35 mouse cellular contexts compared by ENCODE assay signal in the genomic region with DNA sequence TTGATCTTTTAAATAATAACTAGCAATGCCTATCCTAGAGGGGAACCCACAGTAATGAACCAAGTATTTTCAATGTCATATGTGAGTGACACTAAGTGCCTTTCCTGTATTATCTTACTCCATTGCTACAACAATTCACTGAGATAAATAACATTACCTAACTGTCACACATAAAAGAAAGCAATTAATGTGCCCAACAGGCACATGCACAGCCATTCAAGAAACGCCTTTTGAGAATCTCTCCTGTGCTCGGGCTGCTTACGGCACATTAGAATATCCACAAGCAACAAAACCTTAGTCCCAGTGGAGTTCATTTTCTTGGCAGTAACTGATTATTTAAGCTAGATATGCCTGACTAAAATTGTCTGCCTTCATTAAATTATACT.
DNase-seq lines count a peak whose midpoint lies in the region; ATAC-seq lines count a peak whose summit lies in the region.
"Had no signal": no experiment of that assay in that cellular context is flagged by ENCODE, and none has a peak within 500 bp of the region (broad histone marks: within the 10 kb centered on the region; RNA-seq: fewer than 3 reads in every experiment).

No protein-coding gene starts in this region.

- H3K4me2 ChIP-seq in hindbrain, embryonic 12.5 days (replicated peaks) = no peak overlapping the region
- no peak overlapping the region for H3K4me2 ChIP-seq in forebrain, embryonic 12.5 days
- no peak overlapping the region for H3K4me2 ChIP-seq in forebrain, embryonic 15.5 days (replicated peaks)
- no peak overlapping the region for H3K4me2 ChIP-seq in midbrain, embryonic 14.5 days (ENCODE audit: low read length)
- H3K4me2 ChIP-seq in heart, embryonic 12.5 days = no peak overlapping the region
- H3K4me2 ChIP-seq: embryonic facial prominence, embryonic 15.5 days; heart, embryonic 13.5 days; kidney, embryonic 15.5 days; limb, embryonic 15.5 days; liver, embryonic 13.5 days; neural tube, embryonic 15.5 days had no signal

- H3K4me1 ChIP-seq in hindbrain, embryonic 12.5 days = 0 out of 2 replicates have a peak, but pooled peaks cover 2% of the 10 kb centered on the region
- H3K4me1 ChIP-seq in hindbrain, embryonic 10.5 days (replicated peaks) = no peaks in the 10 kb centered on the region
- H3K4me1 ChIP-seq in forebrain, embryonic 12.5 days = peaks cover 7% of the 10 kb centered on the region
- H3K4me1 ChIP-seq in forebrain, embryonic 15.5 days = peaks cover 4% of the 10 kb centered on the region; the same call in 1 of the 2 replicates
- H3K4me1 ChIP-seq in midbrain, embryonic 14.5 days (ENCODE audit: control insufficient read depth, insufficient read depth, low read length) = no peaks in the 10 kb centered on the region
- no peaks in the 10 kb centered on the region for H3K4me1 ChIP-seq in heart, embryonic 12.5 days (replicated peaks)
- H3K4me1 ChIP-seq: embryonic facial prominence, embryonic 10.5 days; embryonic facial prominence, embryonic 15.5 days; heart, embryonic 13.5 days; kidney, embryonic 15.5 days; limb, embryonic 10.5 days; limb, embryonic 15.5 days; liver, embryonic 13.5 days; megakaryocyte, embryonic 14.5 days; neural tube, embryonic 15.5 days had no signal

- no peak overlapping the region for H3K9ac ChIP-seq in hindbrain, embryonic 12.5 days
- no peak overlapping the region for H3K9ac ChIP-seq in forebrain, embryonic 12.5 days
- no peak overlapping the region for H3K9ac ChIP-seq in forebrain, embryonic 15.5 days (replicated peaks)
- H3K9ac ChIP-seq in midbrain, embryonic 14.5 days (replicated peaks; ENCODE audit: low read length) = no peak overlapping the region
- no peak overlapping the region for H3K9ac ChIP-seq in heart, embryonic 12.5 days
- H3K9ac ChIP-seq: embryonic facial prominence, embryonic 15.5 days; heart, embryonic 13.5 days; kidney, embryonic 15.5 days; limb, embryonic 15.5 days; liver, embryonic 13.5 days; neural tube, embryonic 15.5 days had no signal

- H3K36me3 ChIP-seq in hindbrain, embryonic 12.5 days = no peaks in the 10 kb centered on the region
- no peaks in the 10 kb centered on the region for H3K36me3 ChIP-seq in hindbrain, embryonic 10.5 days
- H3K36me3 ChIP-seq in forebrain, embryonic 12.5 days (replicated peaks) = no peaks in the 10 kb centered on the region
- no peaks in the 10 kb centered on the region for H3K36me3 ChIP-seq in forebrain, embryonic 15.5 days
- H3K36me3 ChIP-seq in midbrain, embryonic 14.5 days (ENCODE audit: control insufficient read depth, insufficient read depth, low read length) = no peaks in the 10 kb centered on the region
- no peaks in the 10 kb centered on the region for H3K36me3 ChIP-seq in heart, embryonic 12.5 days
- H3K36me3 ChIP-seq: embryonic facial prominence, embryonic 10.5 days; embryonic facial prominence, embryonic 15.5 days; heart, embryonic 13.5 days; kidney, embryonic 15.5 days; limb, embryonic 10.5 days; limb, embryonic 15.5 days; liver, embryonic 13.5 days; neural tube, embryonic 15.5 days had no signal

- H3K4me3 ChIP-seq in hindbrain, embryonic 12.5 days = no peak overlapping the region
- no peak overlapping the region for H3K4me3 ChIP-seq in hindbrain, embryonic 10.5 days
- no peak overlapping the region for H3K4me3 ChIP-seq in forebrain, embryonic 12.5 days (replicated peaks)
- H3K4me3 ChIP-seq in forebrain, embryonic 15.5 days = no peak overlapping the region
- H3K4me3 ChIP-seq in midbrain, embryonic 14.5 days (replicated peaks; ENCODE audit: low read depth, low read length) = no peak overlapping the region
- H3K4me3 ChIP-seq in heart, embryonic 12.5 days = no peak overlapping the region
- H3K4me3 ChIP-seq: embryonic facial prominence, embryonic 10.5 days; embryonic facial prominence, embryonic 15.5 days; gastrocnemius, adult 2 months; heart, embryonic 13.5 days; kidney, embryonic 15.5 days; layer of hippocampus, adult 2 months; limb, embryonic 10.5 days; limb, embryonic 15.5 days; liver, embryonic 13.5 days; megakaryocyte, embryonic 14.5 days; neural tube, embryonic 15.5 days had no signal

- H3K9me3 ChIP-seq in hindbrain, embryonic 12.5 days (replicated peaks) = no peaks in the 10 kb centered on the region
- no peaks in the 10 kb centered on the region for H3K9me3 ChIP-seq in hindbrain, embryonic 10.5 days
- no peaks in the 10 kb centered on the region for H3K9me3 ChIP-seq in forebrain, embryonic 12.5 days
- H3K9me3 ChIP-seq in forebrain, embryonic 15.5 days = no peaks in the 10 kb centered on the region
- no peaks in the 10 kb centered on the region for H3K9me3 ChIP-seq in midbrain, embryonic 14.5 days (ENCODE audit: control insufficient read depth, low read length)
- H3K9me3 ChIP-seq in heart, embryonic 12.5 days (replicated peaks) = no peaks in the 10 kb centered on the region
- H3K9me3 ChIP-seq: embryonic facial prominence, embryonic 10.5 days; embryonic facial prominence, embryonic 15.5 days; heart, embryonic 13.5 days; kidney, embryonic 15.5 days; limb, embryonic 10.5 days; limb, embryonic 15.5 days; liver, embryonic 13.5 days; megakaryocyte, embryonic 14.5 days; neural tube, embryonic 15.5 days had no signal

- peak overlapping the region; percentile 30; the same call in 1 of the 2 replicates for H3K27ac ChIP-seq in hindbrain, embryonic 12.5 days
- no peak overlapping the region for H3K27ac ChIP-seq in hindbrain, embryonic 10.5 days
- H3K27ac ChIP-seq in forebrain, embryonic 12.5 days = no peak overlapping the region
- H3K27ac ChIP-seq in forebrain, embryonic 15.5 days (replicated peaks) = no peak overlapping the region
- no peak overlapping the region; the same call in 1 of the 2 replicates for H3K27ac ChIP-seq in midbrain, embryonic 14.5 days (replicated peaks; ENCODE audit: low read depth, low read length)
- H3K27ac ChIP-seq in heart, embryonic 12.5 days (ENCODE audit: poor library complexity, severe bottlenecking) = no peak overlapping the region
- H3K27ac ChIP-seq: embryonic facial prominence, embryonic 10.5 days; embryonic facial prominence, embryonic 15.5 days; gastrocnemius, adult 2 months; heart, embryonic 13.5 days; kidney, embryonic 15.5 days; layer of hippocampus, adult 2 months; limb, embryonic 10.5 days; limb, embryonic 15.5 days; liver, embryonic 13.5 days; neural tube, embryonic 15.5 days; stomach, postnatal 0 days had no signal

- no peaks in the 10 kb centered on the region for H3K27me3 ChIP-seq in hindbrain, embryonic 12.5 days
- H3K27me3 ChIP-seq in hindbrain, embryonic 10.5 days (ENCODE audit: insufficient read depth, poor library complexity, severe bottlenecking) = no peaks in the 10 kb centered on the region
- no peaks in the 10 kb centered on the region for H3K27me3 ChIP-seq in forebrain, embryonic 12.5 days
- no peaks in the 10 kb centered on the region for H3K27me3 ChIP-seq in forebrain, embryonic 15.5 days
- H3K27me3 ChIP-seq in midbrain, embryonic 14.5 days (ENCODE audit: control insufficient read depth, insufficient read depth, low read length) = no peaks in the 10 kb centered on the region
- no peaks in the 10 kb centered on the region for H3K27me3 ChIP-seq in heart, embryonic 12.5 days (replicated peaks)
- H3K27me3 ChIP-seq: embryonic facial prominence, embryonic 15.5 days; heart, embryonic 13.5 days; kidney, embryonic 15.5 days; limb, embryonic 15.5 days; liver, embryonic 13.5 days; megakaryocyte, embryonic 14.5 days; neural tube, embryonic 15.5 days had no signal

- WGBS in hindbrain, embryonic 12.5 days = 34% methylated on average over 3 of the region's 3 CpGs
- 53% methylated on average over 3 of the region's 3 CpGs for WGBS in hindbrain, embryonic 10.5 days
- WGBS in forebrain, embryonic 12.5 days = 18% methylated on average over 3 of the region's 3 CpGs
- WGBS in forebrain, embryonic 15.5 days = 6% methylated on average over 3 of the region's 3 CpGs
- 13% methylated on average over 3 of the region's 3 CpGs for WGBS in midbrain, embryonic 14.5 days
- WGBS in heart, embryonic 12.5 days = 69% methylated on average over 3 of the region's 3 CpGs

- ATAC-seq in hindbrain, embryonic 12.5 days (ENCODE audit: low FRiP score) = peak; percentile 51
- ATAC-seq in forebrain, embryonic 12.5 days (ENCODE audit: low FRiP score) = peak; percentile 82
- peak; percentile 84 for ATAC-seq in forebrain, embryonic 15.5 days (replicated peaks)
- no peak; the same call in 1 of the 2 replicates for ATAC-seq in midbrain, embryonic 14.5 days (ENCODE audit: low FRiP score, low TSS enrichment)
- no peak for ATAC-seq in heart, embryonic 12.5 days (ENCODE audit: insufficient number of reproducible peaks, low FRiP score)
- ATAC-seq: CD4-positive, CD25-positive, alpha-beta regulatory T cell, adult 4 months; lung, postnatal 0 days had no signal

- DNase-seq in hindbrain, embryonic 10.5 days (ENCODE audit: low spot score) = no peak
- DNase-seq in midbrain, embryonic 14.5 days = peak; percentile 64
- DNase-seq in left cerebral cortex, adult 18-20 months (ENCODE audit: low spot score in 2 of 2) = no peak
- DNase-seq: adrenal gland, postnatal 14 days; cerebellum, adult 11-12 months; cerebellum, postnatal 10 days; gastrocnemius, adult 2 months; gastrocnemius, postnatal 36 days; heart, adult 18-20 months; heart, postnatal 10 days; kidney, adult 18-20 months; kidney, postnatal 25 days; layer of hippocampus, postnatal 36 days; liver, embryonic 13.5 days; lung, adult 18-20 months; lung, postnatal 4 days; spleen, adult 18-20 months; thymus, adult 18-20 months; thymus, postnatal 25 days had no signal

Comparison
In these comparisons a context has a peak if more than half of its experiments do, and no peak if none do; other contexts are left out.
1. ATAC-seq: peak in hindbrain, embryonic 12.5 days (single experiment), forebrain, embryonic 12.5 days (single experiment) and forebrain, embryonic 15.5 days (single experiment); none in midbrain, embryonic 14.5 days (single experiment) and heart, embryonic 12.5 days (single experiment).